Mouse (Mus musculus) hindbrain, embryonic 14.5 days (tissue): ENCODE results near the gene Hspa12b. TPM values are rescaled to one million over a fixed set of nuclear protein-coding genes. Genes with fewer than 3 reads are reported as not detected.

Experiments
- ATAC-seq: fragments of 200-750 bp; cut with Nextera tagmentation; 2 replicates; pipeline ENCODE4 v1.8.0; 2017; ENCODE audit warnings: moderate number of reproducible peaks, mild to moderate bottlenecking, moderate TSS enrichment, moderate library complexity; ENCODE audit not compliant: low FRiP score
- DNase-seq: peaks from one replicate; pipeline ENCODE4 v3.0.0-alpha.2; 2015; ENCODE audit warnings: low spot score
- H3K27ac ChIP-seq: fragments of 300-500 bp; sonication (generic); 2 replicates; pipeline ENCODE4 v1.5.1; 2014; ENCODE audit warnings: mild to moderate bottlenecking, moderate library complexity
- H3K27me3 ChIP-seq: fragments of 300-500 bp; sonication (generic); 2 replicates; pipeline ENCODE4 v1.6.1; 2014; ENCODE audit warnings: mild to moderate bottlenecking, low read length, mixed read lengths; ENCODE audit not compliant: control insufficient read depth, insufficient read depth
- H3K36me3 ChIP-seq: fragments of 300-500 bp; sonication (generic); replicated peaks from 2 replicates; pipeline ENCODE4 v1.6.1; 2014; ENCODE audit not compliant: control insufficient read depth, insufficient read depth
- H3K4me1 ChIP-seq: fragments of 300-500 bp; sonication (generic); replicated peaks from 2 replicates; pipeline ENCODE4 v1.6.1; 2014; ENCODE audit warnings: antibody characterized with exemption, low read length, mixed read lengths; ENCODE audit not compliant: control insufficient read depth, insufficient read depth
- H3K4me2 ChIP-seq: fragments of 300-500 bp; sonication (generic); replicated peaks from 2 replicates; pipeline ENCODE4 v1.6.1; 2014; ENCODE audit warnings: mild to moderate bottlenecking, moderate library complexity
- H3K4me3 ChIP-seq: fragments of 300-500 bp; sonication (generic); replicated peaks from 2 replicates; pipeline ENCODE4 v1.5.1; 2014; ENCODE audit warnings: mild to moderate bottlenecking, low read length
- H3K9ac ChIP-seq: fragments of 300-500 bp; sonication (generic); 2 replicates; pipeline ENCODE4 v1.6.1; 2014
- H3K9me3 ChIP-seq: fragments of 300-500 bp; sonication (generic); 2 replicates; pipeline ENCODE4 v1.6.1; 2016; ENCODE audit warnings: low read length; ENCODE audit not compliant: control insufficient read depth
- WGBS: fragments of 180-500 bp; shearing (Covaris S2); extraction: QIAGEN DNeasy Blood & Tissue Kit; methylation state at CpG from one replicate; pipeline ENCODE4 v1.1.7; 2014; 5-methylcytosine and 5-hydroxymethylcytosine counted together
- polyA plus RNA-seq: library from polyadenylated mRNA; unstranded; fragments of >200 nt; fragmentation: Nextera tagmentation; extraction: Ambion mirVana; gene quantifications from 2 replicates; pipeline ENCODE4 v1.2.1, GENCODE M21; 2014

The Hspa12b gene
- polyA plus RNA-seq, result 2.2 and 3.3 TPM in 2 replicates

GRCm38 (mm10) chr2:131127161-131127730 is at the start of gene Hspa12b:
Gene Hspa12b (plus strand): TSS chr2:131127280.
- H3K4me3 ChIP-seq, result peak within 1 kb of the TSS; percentile 37
- ATAC-seq (peak; percentile 68; the same call in 1 of the 2 replicates), DNase-seq (no peak)
- 2% methylated on average over 28 of the region's 28 CpGs for WGBS
- no peak within 1 kb of the TSS for H3K27ac ChIP-seq
- no peaks in the 10 kb centered on the region for H3K9me3 ChIP-seq
- no peaks in the 10 kb centered on the region for H3K36me3 ChIP-seq
- H3K4me1 ChIP-seq, result 0 out of 2 replicates have a peak, but pooled peaks cover 8% of the 10 kb centered on the region
- no peaks in the 10 kb centered on the region; the same call in 1 of the 2 replicates for H3K27me3 ChIP-seq
- peak within 1 kb of the TSS; percentile 63 for H3K4me2 ChIP-seq
- peak within 1 kb of the TSS; percentile 58 for H3K9ac ChIP-seq

- Histone ChIP-seq H3K9me3 (no peaks in the 10 kb centered on the region), H3K36me3 (no peaks in the 10 kb centered on the region), H3K9ac (no peak overlapping the region), H3K27me3 (no peaks in the 10 kb centered on the region), H3K4me1 (no peaks in the 10 kb centered on the region), H3K27ac (no peak overlapping the region), H3K4me3 (no peak overlapping the region), H3K4me2 (no peak overlapping the region)
- ATAC-seq (no peak), DNase-seq (no peak)
- WGBS, result 80% methylated on average over 5 of the region's 5 CpGs
Measured at GRCm38 (mm10) chr2:131080507-131080906, 46.6 kb upstream of the Hspa12b start.

- Histone ChIP-seq H3K9me3 (no peaks in the 10 kb centered on the region), H3K9ac (no peak overlapping the region), H3K4me1 (no peaks in the 10 kb centered on the region), H3K36me3 (no peaks in the 10 kb centered on the region), H3K4me3 (no peak overlapping the region), H3K27me3 (no peaks in the 10 kb centered on the region), H3K27ac (no peak overlapping the region), H3K4me2 (no peak overlapping the region)
- 91% methylated on average over 4 of the region's 4 CpGs for WGBS
- no peak for ATAC-seq
- no peak for DNase-seq
Measured at GRCm38 (mm10) chr2:131084206-131084605, 42.9 kb upstream of the Hspa12b start.

- Histone ChIP-seq H3K4me1 (no peaks in the 10 kb centered on the region), H3K4me2 (no peak within 1 kb of the TSS), H3K4me3 (no peak within 1 kb of the TSS), H3K9ac (no peak within 1 kb of the TSS), H3K27me3 (no peaks in the 10 kb centered on the region), H3K27ac (no peak within 1 kb of the TSS), H3K36me3 (no peaks in the 10 kb centered on the region), H3K9me3 (no peaks in the 10 kb centered on the region)
- no peak for ATAC-seq
- DNase-seq, result no peak
- 87% methylated on average over 11 of the region's 11 CpGs for WGBS
Measured at GRCm38 (mm10) chr2:131086667-131087390, 40.3 kb upstream of the Hspa12b start, which contains the start of gene Siglec1. Gene Siglec1 (minus strand): TSS chr2:131086765.

GRCm38 (mm10) chr2:131088581-131088980 is 38.5 kb upstream of the Hspa12b start:
- H3K27me3 ChIP-seq, result no peaks in the 10 kb centered on the region
- no peaks in the 10 kb centered on the region for H3K9me3 ChIP-seq
- H3K4me2 ChIP-seq, result no peak overlapping the region
- DNase-seq, result no peak
- H3K4me3 ChIP-seq, result no peak overlapping the region
- no peaks in the 10 kb centered on the region for H3K36me3 ChIP-seq
- H3K4me1 ChIP-seq, result no peaks in the 10 kb centered on the region
- H3K9ac ChIP-seq, result no peak overlapping the region
- ATAC-seq, result no peak
- no peak overlapping the region for H3K27ac ChIP-seq
- 85% methylated on average over 4 of the region's 4 CpGs for WGBS

GRCm38 (mm10) chr2:131089634-131090033 is 37.4 kb upstream of the Hspa12b start:
- Histone ChIP-seq H3K4me3 (no peak overlapping the region), H3K36me3 (no peaks in the 10 kb centered on the region), H3K27ac (no peak overlapping the region), H3K27me3 (no peaks in the 10 kb centered on the region), H3K4me1 (no peaks in the 10 kb centered on the region), H3K9me3 (no peaks in the 10 kb centered on the region), H3K9ac (no peak overlapping the region), H3K4me2 (no peak overlapping the region)
- no peak for DNase-seq
- no peak for ATAC-seq
- 90% methylated on average over 1 of the region's 1 CpGs for WGBS

GRCm38 (mm10) chr2:131090852-131091251 is 36.2 kb upstream of the Hspa12b start:
- Histone ChIP-seq H3K4me1 (no peaks in the 10 kb centered on the region), H3K4me3 (no peak overlapping the region), H3K27ac (no peak overlapping the region), H3K36me3 (no peaks in the 10 kb centered on the region), H3K27me3 (no peaks in the 10 kb centered on the region), H3K4me2 (no peak overlapping the region), H3K9ac (no peak overlapping the region), H3K9me3 (no peaks in the 10 kb centered on the region)
- WGBS, result 70% methylated on average over 3 of the region's 3 CpGs
- DNase-seq (no peak), ATAC-seq (no peak)

- H3K9ac ChIP-seq, result no peak overlapping the region
- no peak for DNase-seq
- no peak overlapping the region for H3K4me3 ChIP-seq
- no peak overlapping the region for H3K4me2 ChIP-seq
- H3K9me3 ChIP-seq, result no peaks in the 10 kb centered on the region
- no peak for ATAC-seq
- WGBS, result 88% methylated on average over 5 of the region's 5 CpGs
- H3K27ac ChIP-seq, result no peak overlapping the region
- H3K36me3 ChIP-seq, result no peaks in the 10 kb centered on the region
- no peaks in the 10 kb centered on the region for H3K27me3 ChIP-seq
- no peaks in the 10 kb centered on the region for H3K4me1 ChIP-seq
Measured at GRCm38 (mm10) chr2:131093577-131093976, 33.5 kb upstream of the Hspa12b start.

GRCm38 (mm10) chr2:131094823-131095222 is 32.3 kb upstream of the Hspa12b start:
- no peaks in the 10 kb centered on the region for H3K9me3 ChIP-seq
- no peak overlapping the region for H3K4me3 ChIP-seq
- H3K27ac ChIP-seq, result no peak overlapping the region
- H3K4me1 ChIP-seq, result no peaks in the 10 kb centered on the region
- ATAC-seq, result peak; percentile 64; the same call in 1 of the 2 replicates
- peak; percentile 82 for DNase-seq
- no peak overlapping the region for H3K4me2 ChIP-seq
- no peak overlapping the region for H3K9ac ChIP-seq
- no peaks in the 10 kb centered on the region for H3K36me3 ChIP-seq
- 0% methylated on average over 1 of the region's 1 CpGs for WGBS
- H3K27me3 ChIP-seq, result no peaks in the 10 kb centered on the region
